Mouse (Mus musculus) heart, adult 2 months (tissue): ENCODE data around the gene Mreg.

ENCODE experiments used
- CTCF ChIP-seq: fragments of 200-600 bp; IDR thresholded peaks from 2 replicates; pipeline ENCODE4 v1.8.1; 2022; ENCODE audit warnings: antibody characterized with exemption, mild to moderate bottlenecking, moderate library complexity
- POLR2A ChIP-seq: fragments of 200-500 bp; IDR thresholded peaks from 2 replicates; pipeline ENCODE4 v1.6.1; 2011; ENCODE audit warnings: mild to moderate bottlenecking, low read depth, low read length, control low read depth; ENCODE audit not compliant: insufficient read depth

DNA sequence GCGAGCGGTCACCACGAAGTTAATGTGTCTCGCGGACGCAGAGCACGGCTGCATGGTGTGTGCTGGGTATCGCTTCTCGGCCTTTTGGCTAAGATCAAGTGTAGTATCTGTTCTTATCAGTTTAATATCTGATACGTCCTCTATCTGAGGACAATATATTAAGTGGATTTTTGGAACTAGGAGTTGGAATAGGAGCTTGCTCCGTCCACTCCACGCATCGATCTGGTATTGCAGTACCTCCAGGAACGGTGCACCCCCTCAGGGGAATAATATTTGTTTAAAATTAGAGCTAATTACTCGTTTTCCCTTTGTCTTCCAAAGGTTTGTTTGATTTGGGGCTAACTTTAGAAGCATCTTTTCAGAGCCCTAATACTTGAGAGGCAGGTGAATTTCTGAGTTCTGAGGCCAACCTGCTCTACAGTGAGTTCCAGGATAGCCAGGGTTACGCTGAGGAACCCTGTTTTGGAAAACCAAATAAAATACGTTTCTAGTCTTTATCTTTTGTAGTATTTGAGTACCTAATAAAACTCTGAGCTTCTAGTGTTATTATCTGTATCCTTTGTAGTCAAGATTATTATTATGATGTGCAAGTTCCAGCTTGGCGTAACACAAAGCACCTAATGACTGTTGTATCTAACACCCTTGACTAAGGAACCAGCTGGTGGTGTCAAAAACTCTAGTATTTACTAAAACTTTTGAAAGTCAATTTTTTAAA, 14.2 kb upstream of the Mreg start:
- peak; percentile 55 for TF ChIP-seq POLR2A
- no peak for TF ChIP-seq CTCF
